Mouse (Mus musculus) R1 (cell line): ENCODE data around the gene Tob2.
A peak's percentile ranks its signal among the peaks of the same experiment; 100 is the strongest.

ENCODE experiments used
- DNase-seq: peaks from one replicate; pipeline ENCODE4 v3.0.0-alpha.2; 2018; ENCODE audit warnings: low read depth, low spot score

Tob2 gene

DNA sequence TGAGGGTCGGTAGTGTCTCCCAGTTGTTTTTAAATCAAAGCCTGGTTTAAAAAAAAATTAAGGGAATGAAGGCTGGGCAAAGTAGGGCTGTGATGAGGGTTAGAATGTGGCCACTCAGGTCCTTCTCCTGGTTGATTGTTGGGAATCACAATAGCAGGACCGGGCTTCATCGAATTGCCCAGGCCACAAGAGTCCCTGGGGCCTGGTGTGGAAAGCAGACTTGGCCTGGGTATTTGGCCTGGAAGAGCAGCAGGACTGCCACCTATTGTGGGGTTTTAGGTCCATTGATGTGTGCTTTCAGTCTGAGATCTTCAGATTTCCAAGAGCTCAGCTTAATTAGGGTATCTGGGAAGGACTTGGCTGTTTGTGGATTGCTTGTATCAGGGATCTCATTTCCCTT, 46.3 kb downstream of the Tob2 start:
- no peak for DNase-seq

DNA sequence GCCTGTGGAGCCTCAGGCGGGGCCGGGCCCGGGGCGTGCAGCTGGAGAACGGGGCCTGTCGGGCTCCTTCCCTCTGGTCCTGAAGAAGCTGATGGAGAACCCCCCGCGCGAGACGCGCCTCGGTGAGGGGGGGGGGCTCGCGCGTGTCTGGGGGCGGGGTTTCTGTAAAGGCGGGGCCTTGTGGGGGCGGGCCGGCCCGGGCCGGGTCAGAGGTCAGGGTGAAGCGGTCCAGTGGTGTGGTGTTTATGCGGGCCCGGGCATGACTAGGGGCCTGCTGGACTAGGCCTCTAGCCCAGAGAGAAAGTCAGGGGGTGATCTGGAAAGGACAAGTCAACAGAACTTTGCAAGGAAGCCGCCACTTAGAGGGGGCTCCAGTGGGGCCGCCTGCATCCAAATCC, 47.0 kb downstream of the Tob2 start:
- no peak for DNase-seq

DNA sequence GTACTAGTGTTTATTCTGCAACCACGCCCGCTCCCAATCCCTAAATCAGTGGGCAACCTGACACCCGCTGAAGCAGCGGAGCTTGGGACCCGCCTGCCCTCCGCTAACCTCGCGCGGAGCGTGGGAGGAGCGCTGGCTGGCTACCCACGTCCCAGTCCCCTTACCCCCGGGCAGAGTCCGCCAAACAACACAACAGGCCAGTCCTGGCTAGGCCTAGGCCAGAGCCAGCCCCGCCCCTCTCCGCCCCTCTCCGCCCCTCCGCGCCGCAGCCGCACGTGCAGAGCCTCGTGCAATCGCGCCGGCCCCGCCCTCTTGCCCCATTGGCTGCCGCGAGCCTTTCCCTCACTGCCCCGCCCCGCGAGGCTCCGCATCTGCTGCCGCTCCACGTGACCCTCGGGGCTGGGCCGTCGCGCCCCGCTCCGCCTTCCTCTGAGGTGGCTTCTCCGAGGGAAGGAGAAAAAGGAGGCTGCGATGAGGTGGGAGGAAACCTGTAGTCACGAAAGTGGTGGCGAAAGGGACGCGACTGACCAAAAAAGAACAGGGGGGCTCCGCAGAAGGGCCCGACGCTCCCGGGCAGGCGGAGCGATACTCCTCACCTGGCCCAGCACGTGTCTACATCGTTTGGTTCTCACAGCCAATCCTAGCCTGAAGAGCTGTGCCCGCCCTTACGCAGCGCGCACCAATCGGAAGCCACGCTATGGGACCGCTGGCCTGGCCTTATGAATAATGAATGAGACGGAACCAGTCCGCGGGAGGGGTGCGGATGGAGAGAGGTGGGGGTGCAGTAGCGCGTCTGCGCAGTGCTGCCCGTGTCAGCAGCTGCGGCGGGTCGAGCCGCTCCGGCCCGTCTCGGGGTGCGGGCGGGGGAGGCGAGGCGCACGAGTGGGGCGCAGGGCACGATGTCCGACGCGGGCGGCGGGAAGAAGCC, 47.7 kb downstream of the Tob2 start:
- DNase-seq = peak; percentile 99

DNA sequence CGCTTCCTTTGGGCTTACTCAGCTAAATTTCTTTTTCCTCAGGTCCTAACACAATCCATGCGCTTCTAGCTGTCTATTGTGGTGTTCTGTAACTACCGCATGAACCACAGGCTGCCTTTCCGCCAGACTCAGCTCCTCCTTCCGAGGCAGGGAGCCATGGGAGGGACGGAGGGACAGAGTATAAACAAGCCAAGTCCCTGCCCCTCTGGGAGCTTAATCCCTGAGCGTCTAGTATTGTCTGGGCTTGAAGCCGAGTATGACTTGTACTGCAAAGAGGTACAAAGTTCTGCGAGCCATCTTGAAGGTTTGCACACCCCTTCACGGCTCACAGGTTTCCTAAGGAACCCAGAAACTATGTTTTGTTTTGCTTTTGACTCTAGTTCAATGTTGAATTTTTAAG, 48.4 kb downstream of the Tob2 start:
- peak; percentile 69 for DNase-seq

DNA sequence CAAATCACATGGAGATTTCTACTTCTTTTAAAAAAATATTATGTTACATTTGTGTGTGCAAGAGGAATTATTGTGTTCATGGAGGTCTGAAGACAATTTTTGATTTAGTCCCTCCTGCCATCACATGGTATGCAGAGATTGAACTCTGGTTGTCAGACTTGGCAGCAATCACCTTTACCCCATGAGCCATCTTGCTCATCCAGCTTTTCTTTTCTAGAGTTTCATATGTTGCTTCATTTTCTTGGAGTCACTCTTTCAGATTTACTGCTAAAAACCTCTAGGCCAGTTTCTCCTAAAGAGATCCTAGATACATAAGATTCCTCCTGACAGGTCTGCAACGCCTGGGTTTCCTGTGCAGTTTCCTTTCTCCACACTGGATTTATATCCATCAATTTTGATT, 49.0 kb downstream of the Tob2 start:
- no peak for DNase-seq

DNA sequence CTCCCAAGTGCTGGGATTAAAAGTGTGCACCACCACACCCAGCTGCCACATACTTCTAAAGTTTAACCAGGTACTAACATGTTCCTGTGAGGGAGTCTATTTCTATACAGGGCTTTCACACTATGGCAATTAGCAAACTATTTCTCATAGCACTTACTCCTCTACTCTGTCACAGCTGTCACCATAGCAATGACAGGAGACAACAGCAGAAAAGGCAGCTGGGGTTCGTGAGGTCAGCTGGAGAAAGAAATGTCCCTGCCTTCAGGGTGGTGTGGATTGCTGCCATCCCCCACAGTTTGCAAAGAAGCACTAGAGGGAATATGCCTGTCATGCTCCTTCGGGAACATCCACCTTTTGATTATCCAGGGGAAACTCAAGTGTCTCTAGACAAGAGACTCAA, 49.8 kb downstream of the Tob2 start:
- no peak for DNase-seq

DNA sequence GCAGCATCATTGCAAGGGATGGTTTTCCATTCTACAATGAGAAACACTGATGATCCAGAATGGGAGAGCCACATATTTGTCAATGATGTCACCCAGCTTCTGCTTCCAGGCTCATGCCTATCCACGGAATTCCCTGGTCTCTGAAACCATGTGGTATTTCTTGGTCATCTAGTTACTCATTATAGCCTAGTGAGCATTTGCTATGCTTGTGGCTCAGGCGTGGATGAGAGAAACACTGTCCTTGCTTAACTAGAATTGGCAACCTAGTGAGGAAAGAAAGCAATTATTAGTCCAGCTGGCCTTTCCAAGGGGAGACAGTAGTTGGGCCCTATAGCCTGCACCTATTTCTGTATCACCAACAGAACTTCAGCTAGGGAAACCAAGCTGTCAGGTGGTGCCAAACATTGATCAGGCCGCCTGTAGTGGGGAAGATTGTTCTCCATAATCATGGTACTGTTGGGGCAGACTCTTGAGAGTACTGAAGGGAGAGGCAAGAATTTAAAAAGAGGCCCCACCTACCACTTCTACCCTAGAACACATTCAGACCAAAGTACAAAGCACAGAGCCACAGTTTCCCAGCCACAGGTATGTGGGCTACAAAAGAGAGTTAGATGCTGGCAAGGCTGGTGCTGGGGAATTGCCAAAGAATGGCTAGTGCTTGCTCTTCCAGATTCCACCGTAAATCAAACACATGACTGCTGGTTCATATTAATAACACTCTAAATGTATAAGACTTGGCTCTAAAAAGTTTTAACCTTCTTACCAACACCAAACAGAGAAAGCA, 51.8 kb downstream of the Tob2 start:
- DNase-seq = no peak

DNA sequence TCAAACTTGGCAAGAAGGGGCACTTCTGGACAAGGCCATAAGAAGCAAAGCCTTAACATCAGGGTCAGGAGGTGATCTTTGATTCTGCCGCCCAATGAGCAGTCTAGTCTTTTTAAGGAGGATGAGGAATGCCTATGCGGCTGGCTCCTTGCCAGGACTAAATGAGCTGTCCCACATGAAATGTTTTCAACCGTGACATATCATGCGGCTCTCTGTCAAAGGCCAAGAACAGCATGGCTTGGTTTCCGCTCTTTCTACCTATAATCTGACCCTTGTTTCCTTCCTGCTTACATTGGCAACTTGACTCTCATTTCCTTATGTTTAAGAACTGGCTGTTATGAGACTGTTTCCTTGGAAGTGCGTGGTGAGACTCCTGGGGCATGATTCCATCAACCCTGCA, 53.0 kb downstream of the Tob2 start:
- DNase-seq = no peak

DNA sequence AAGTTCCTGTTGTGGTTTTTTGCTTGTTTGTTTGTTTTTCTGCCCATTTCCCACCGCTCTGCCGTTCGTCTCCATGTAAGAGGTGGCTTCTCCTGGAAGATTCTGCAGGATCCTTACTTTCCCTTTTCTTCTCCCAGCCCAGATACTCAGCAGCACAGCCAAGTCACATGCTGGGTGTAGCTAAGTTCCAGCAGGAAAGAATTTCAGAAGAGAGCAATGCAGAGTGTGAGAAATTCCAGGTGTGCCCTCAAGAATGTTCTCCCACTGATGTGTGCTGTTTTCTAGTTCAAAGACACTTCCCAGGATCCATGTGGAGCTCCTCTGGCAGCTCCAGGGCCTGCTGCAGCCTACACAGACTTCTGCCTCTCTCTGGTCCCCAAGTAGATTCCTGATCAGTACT, 53.7 kb downstream of the Tob2 start:
- DNase-seq = peak; percentile 22

DNA sequence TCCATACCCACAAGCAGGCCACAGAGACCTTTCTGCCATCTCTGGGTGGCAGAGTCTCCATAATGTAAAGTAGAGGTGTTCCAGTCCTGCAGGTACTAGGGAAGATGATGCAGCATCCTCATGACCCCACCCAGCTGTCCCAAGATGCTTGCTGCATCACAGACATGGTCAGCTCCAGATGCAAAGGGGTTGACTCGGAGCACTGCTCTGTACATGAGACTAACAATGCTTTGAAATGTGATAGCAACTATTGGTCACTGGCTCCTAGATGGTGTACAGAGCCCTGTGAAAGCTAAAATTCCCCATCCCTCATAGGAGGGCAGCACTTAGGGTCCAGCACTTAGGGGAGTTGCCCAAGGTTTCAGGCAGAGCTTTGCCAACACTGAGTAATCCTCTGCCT, 54.4 kb downstream of the Tob2 start:
- DNase-seq = no peak

DNA sequence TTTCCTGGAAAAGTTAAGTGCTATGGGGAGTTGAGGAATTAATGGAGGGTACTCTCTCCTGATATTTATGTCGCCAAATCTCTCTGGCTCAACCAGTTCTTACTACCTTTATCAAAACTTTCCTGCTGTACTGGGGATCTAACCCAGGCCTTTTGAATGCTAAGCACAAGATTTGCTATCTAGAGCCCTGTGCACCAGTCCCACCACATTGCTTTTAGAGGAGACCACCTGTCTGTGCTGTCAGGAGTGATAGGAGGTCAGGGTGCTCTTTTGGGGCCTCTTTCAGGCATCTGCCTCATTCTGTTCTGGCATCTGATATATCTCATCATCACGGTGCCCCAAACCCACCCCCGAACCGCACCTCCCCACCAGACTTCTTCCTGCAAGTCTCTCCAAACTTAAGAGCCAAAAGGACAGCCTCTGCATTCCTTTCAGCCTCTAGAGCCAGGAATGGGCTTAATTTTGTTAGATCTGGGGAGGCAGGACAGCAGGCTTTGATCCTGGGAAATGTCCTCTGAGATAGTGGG, 55.1 kb downstream of the Tob2 start:
- no peak for DNase-seq

DNA sequence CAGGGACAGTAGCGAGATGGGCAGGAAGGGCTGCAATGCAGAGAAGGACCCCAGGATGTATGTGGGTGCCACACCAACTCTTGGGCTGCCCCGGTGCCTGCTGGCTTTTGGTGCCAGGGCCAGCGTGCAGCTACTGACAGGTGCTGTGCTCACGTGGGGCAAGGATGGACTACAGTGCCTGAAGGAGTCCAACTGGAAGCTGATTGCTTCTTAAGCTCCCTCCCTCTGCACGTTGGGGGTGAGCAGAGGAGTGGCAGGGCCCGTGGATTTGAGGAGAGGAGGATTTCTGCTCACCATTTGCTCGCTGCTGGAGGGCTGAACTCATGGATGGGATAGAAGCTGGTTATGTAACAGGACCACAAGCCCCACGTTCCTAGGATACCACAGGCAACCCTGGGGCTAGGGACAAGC, 55.6 kb downstream of the Tob2 start:
- DNase-seq = no peak

DNA sequence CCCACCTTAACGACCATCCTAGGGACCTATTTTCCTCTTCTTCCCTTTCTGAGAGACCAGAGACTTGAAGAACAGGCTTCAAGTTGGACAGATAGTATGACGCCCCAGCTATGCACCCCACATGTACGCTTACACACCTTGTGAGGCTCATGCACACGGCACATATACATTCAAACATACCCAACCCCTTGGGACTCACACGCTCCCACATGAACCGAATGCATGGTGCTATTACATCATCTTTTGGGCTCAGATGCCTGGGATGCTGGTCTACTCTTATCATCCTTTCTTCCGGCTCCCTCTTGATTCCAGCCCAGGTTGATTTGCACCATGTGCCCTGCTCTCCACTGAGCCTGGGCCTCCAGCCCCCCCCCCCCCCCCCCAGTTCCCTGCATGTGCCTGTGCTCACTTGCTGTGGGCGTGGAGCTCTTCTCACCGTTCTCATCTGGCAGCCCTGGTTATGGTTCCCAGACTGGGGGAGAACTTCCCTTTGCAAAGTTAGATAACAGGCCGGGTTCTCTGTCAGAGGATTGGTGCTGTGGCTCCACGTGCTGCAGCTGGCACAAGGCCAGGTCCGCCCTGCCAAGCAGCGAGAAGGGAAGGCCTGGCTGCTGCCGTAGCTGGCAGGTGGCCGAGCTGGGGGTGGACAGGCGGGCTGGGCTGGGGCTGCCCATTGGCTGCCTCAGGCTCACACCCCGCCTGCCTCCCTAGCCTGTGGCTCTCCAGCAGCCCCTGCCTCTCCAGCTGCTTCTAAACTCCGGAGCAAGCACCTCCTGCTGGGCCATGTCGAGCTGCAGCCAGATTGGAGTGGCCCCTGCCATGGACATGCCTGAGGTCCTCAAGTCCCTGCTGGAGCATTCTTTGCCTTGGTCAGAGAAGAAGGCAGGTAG, 56.4 kb downstream of the Tob2 start, which contains the start of gene Tef:
Gene Tef (plus strand): TSS at position 421 of the 890 bp plus-strand sequence.
- peak; percentile 50 for DNase-seq

DNA sequence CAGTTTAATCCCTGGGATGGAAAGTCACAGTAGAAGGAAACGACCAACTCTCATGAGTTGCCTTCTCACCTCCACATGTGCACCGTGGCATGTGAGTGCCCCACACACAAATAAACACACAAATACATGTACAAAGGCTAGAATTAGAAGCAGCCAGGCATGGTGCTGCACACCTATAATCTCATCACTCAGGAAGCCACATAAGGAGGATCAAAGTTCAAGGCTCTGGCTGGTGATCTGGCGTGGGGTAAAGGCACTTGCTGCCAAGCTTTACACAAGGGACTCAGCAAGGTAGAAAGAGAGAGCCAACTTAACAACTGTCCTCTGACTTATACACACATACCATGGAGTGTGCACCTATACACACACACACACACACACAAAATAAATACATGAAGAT, 58.2 kb downstream of the Tob2 start:
- DNase-seq = no peak

DNA sequence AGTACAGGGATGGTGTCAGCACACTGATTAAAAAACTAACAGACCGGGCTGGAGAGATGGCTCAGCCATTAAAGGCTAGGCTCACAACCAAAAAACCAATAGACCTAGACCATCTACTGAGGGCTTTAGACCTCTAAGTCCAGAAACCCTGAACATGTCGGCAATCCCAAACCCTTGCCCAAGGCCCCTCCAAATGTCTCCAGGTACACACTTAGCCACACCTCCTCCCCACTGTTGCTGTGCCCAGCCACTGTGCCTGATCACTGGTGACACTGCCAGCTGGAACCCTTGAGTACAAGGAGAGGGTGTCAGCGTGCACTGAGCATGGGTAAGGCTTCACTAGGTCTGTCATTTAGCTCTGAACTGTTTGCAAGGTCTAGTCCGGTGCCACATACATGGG, 60.2 kb downstream of the Tob2 start:
- DNase-seq = no peak
